Mouse (Mus musculus): ENCODE results near the gene Rnf10.

DNA sequence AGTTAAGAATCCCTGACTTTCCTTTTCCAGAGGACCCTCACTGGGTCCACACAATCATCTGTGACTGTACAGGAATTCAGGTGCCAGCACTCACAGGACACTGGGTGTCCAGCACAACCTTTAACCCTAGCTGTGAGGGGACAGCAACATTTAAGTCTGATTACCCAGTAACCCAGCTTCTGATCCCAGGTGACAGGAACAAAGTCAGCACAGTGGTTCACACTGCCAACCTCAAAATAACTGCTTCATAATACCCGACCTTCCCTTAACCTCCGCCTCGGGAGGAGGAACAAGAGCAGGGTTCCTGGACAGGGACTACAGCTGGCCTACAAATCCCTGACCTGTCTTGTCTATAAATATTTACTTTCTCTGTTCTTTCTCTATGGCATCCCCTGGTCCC, 4.4 kb downstream of the Rnf10 start:
- TF ChIP-seq POLR2A (IDR thresholded peaks at IDR 0.05; ENCODE audit: insufficient read depth, low read length) (no peak), CTCF (IDR thresholded peaks at IDR 0.05; ENCODE audit: low read depth, low read length) (no peak), EP300 (IDR thresholded peaks at IDR 0.05; ENCODE audit: insufficient read depth, low read depth, low read length) (no peak)
